Mouse (Mus musculus) C2C12 (cell line): ENCODE data around the gene Olfr1040. TPM values are rescaled to one million over a fixed set of nuclear protein-coding genes. Genes with fewer than 3 reads are reported as not detected.

ENCODE experiments used
- H3K27me3 ChIP-seq: one replicate; pipeline ENCODE4 v1.6.1; 2011; ENCODE audit not compliant: control insufficient read depth, insufficient read depth, insufficient read length
- H3K36me3 ChIP-seq: one replicate; pipeline ENCODE4 v1.6.1; 2011; ENCODE audit not compliant: control insufficient read depth, insufficient read depth
- H3K4me3 ChIP-seq: one replicate; pipeline ENCODE4 v1.5.1; 2011; ENCODE audit warnings: mild to moderate bottlenecking, control low read depth; ENCODE audit not compliant: poor library complexity, insufficient read depth, severe bottlenecking
- H3K79me2 ChIP-seq: one replicate; pipeline ENCODE4 v1.6.1; 2011; ENCODE audit not compliant: control insufficient read depth, insufficient read depth
- H3K79me3 ChIP-seq: one replicate; pipeline ENCODE4 v1.6.1; 2011; ENCODE audit warnings: low read depth, control low read depth
- H3ac ChIP-seq: one replicate; pipeline ENCODE3; 2011; ENCODE audit warnings: low read depth; ENCODE audit not compliant: control insufficient read depth, insufficient read length
- CEBPB ChIP-seq: IDR thresholded peaks from one replicate; pipeline ENCODE4 v1.6.1; 2011; ENCODE audit warnings: low read depth, mild to moderate bottlenecking, control low read depth, moderate library complexity
- CTCF ChIP-seq: IDR thresholded peaks from one replicate; pipeline ENCODE4 v1.5.1; 2011; ENCODE audit not compliant: control insufficient read depth, insufficient read depth, insufficient read length
- FOSL1 ChIP-seq: IDR thresholded peaks from one replicate; pipeline ENCODE4 v1.8.0; 2011; ENCODE audit warnings: mild to moderate bottlenecking, low read length; ENCODE audit not compliant: poor library complexity, insufficient read depth, severe bottlenecking
- MAX ChIP-seq: IDR thresholded peaks from one replicate; pipeline ENCODE4 v1.6.1; 2011; ENCODE audit warnings: mild to moderate bottlenecking, control low read depth
- MYOD1 ChIP-seq: IDR thresholded peaks from one replicate; pipeline ENCODE4 v1.6.1; 2011; ENCODE audit warnings: low read depth; ENCODE audit not compliant: control insufficient read depth, insufficient read length
- MYOG ChIP-seq: IDR thresholded peaks from one replicate; pipeline ENCODE4 v1.6.1; 2011; ENCODE audit not compliant: control insufficient read depth, insufficient read length; ENCODE audit errors: extremely low read depth
- USF1 ChIP-seq: IDR thresholded peaks from one replicate; pipeline ENCODE4 v1.6.1; 2011; ENCODE audit warnings: low read depth, mild to moderate bottlenecking, control low read depth, moderate library complexity
- polyA plus RNA-seq: library from polyadenylated mRNA; unstranded; fragments of >200 nt; fragmentation: generic; extraction: Trizol; gene quantifications from one replicate; pipeline ENCODE4 v1.2.1, GENCODE M21; 2012; ENCODE audit warnings: missing spikeins

Gene Olfr1040
- polyA plus RNA-seq, 1 experiment: not detected

DNA sequence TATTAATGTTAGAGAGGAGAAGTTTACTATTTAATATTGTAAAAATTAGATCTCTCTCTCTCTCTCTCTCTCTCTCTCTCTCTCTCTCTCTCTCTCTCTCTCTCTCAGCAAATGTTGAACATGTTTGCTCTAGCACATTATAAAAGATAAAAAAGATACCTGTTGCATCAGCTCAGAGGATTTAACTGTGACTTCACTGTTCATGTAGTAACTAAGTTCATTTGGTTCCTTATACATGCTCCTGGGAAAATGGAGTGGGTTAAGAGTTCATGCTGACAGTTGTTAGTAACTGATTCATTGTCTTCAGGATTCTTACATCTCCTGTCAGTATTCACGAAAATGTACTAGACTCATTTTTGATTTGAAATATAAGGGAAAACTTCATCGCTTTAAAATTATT lies 20.9 kb upstream of the Olfr1040 start, which contains the start of gene Olfr1043:
Olfr1043 (minus strand) TSS at position 101 of the 400 bp plus-strand sequence.
- Histone ChIP-seq H3K4me3 (no peak within 1 kb of the TSS), H3K27me3 (no peaks in the 10 kb centered on the region), H3K36me3 (no peaks in the 10 kb centered on the region), H3K79me3 (no peaks in the 10 kb centered on the region), H3K79me2 (no peaks in the 10 kb centered on the region), H3ac (no peak within 1 kb of the TSS)
- no peak for TF ChIP-seq FOSL1

DNA sequence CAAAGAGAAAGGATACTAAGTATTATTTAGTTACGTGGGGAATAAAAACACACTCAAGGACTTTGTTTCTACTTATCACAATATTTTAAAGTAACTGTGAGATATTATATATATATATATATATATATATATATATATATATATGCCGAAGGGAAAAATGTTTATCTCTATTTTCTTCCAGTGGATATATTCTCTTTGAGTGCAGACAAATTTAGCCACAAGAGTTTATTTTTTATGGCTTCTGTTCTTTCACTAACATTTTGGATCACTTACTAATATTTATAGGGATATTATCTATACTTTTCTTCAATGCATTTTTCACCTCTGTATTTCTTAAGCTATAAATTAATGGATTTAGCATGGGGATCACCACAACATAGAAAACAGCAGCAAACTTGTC lies 15.2 kb upstream of the Olfr1040 start, which contains the start of gene Olfr1042:
Olfr1042 (minus strand) TSS at position 101 of the 400 bp plus-strand sequence.
- TF ChIP-seq CTCF: no peak
- TF ChIP-seq MYOG: no peak
- TF ChIP-seq CEBPB: no peak
- no peak for TF ChIP-seq MYOD1
- no peak for TF ChIP-seq FOSL1
- TF ChIP-seq MAX: no peak
- TF ChIP-seq USF1: no peak
- H3K4me3 ChIP-seq: no peak within 1 kb of the TSS
- H3ac ChIP-seq: no peak within 1 kb of the TSS
- H3K27me3 ChIP-seq: no peaks in the 10 kb centered on the region
- H3K79me3 ChIP-seq: no peaks in the 10 kb centered on the region
- no peaks in the 10 kb centered on the region for H3K79me2 ChIP-seq
- no peaks in the 10 kb centered on the region for H3K36me3 ChIP-seq

DNA sequence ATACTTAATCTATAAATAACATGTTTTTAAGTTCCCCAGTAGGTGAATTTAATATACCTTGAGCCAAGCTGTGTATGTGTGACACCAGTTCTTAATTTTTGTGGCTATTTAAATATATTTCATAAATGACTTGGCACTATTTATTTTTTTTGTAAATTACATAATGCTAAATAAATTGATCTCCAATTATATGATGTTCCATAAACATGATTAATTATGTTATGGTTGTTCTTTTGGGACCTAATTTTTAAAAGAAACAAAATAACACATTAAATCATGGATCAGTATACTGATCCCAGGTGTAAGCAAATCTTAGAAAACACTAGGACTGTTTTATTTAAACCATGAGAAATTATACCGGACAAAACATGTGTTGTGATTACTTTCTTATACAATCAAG lies 10.7 kb downstream of the Olfr1040 start, which contains the start of gene Olfr1039:
Olfr1039 (minus strand) TSS at position 101 of the 400 bp plus-strand sequence.
- H3K27me3 ChIP-seq: no peaks in the 10 kb centered on the region
- no peak within 1 kb of the TSS for H3K4me3 ChIP-seq
- H3K79me3 ChIP-seq: no peaks in the 10 kb centered on the region
- TF ChIP-seq USF1 (no peak), MYOD1 (no peak), MAX (no peak), FOSL1 (no peak), CTCF (no peak), MYOG (no peak), CEBPB (no peak)
- no peak within 1 kb of the TSS for H3ac ChIP-seq
- no peaks in the 10 kb centered on the region for H3K79me2 ChIP-seq
- H3K36me3 ChIP-seq: no peaks in the 10 kb centered on the region

Other genes with a start within 250 kb of the Olfr1040 start
- gene Olfr1024, start 241.7 kb downstream of the Olfr1040 start, polyA plus RNA-seq: not detected
- gene Olfr1025-ps1, start 231.5 kb downstream of the Olfr1040 start, polyA plus RNA-seq: not detected
- not detected for gene Olfr1026, start 225.2 kb downstream of the Olfr1040 start, polyA plus RNA-seq
- gene Olfr1028, start 196.3 kb downstream of the Olfr1040 start, polyA plus RNA-seq: not detected
- gene Olfr1029, start 172.8 kb downstream of the Olfr1040 start, polyA plus RNA-seq: not detected
- gene Olfr1030, start 167.5 kb downstream of the Olfr1040 start, polyA plus RNA-seq: not detected
- not detected for gene Olfr1031, start 156.4 kb downstream of the Olfr1040 start, polyA plus RNA-seq
- not detected for gene Olfr1032, start 141.2 kb downstream of the Olfr1040 start, polyA plus RNA-seq
- gene Olfr1033, start 126.1 kb downstream of the Olfr1040 start, polyA plus RNA-seq: not detected
- not detected for gene Olfr1034, start 100.9 kb downstream of the Olfr1040 start, polyA plus RNA-seq
- not detected for gene Olfr1036, start 72.7 kb downstream of the Olfr1040 start, polyA plus RNA-seq
- not detected for gene Olfr1037, start 59.3 kb downstream of the Olfr1040 start, polyA plus RNA-seq
- gene Olfr1039, start 10.8 kb downstream of the Olfr1040 start, polyA plus RNA-seq: not detected
- gene Olfr1042, start 15.1 kb upstream of the Olfr1040 start, polyA plus RNA-seq: not detected
- not detected for gene Olfr1043, start 20.8 kb upstream of the Olfr1040 start, polyA plus RNA-seq
- not detected for gene Olfr1044, start 31.1 kb upstream of the Olfr1040 start, polyA plus RNA-seq
- not detected for gene Olfr52, start 39.0 kb upstream of the Olfr1040 start, polyA plus RNA-seq
- gene Olfr1045, start 56.3 kb upstream of the Olfr1040 start, polyA plus RNA-seq: not detected
- gene Olfr1046, start 72.6 kb upstream of the Olfr1040 start, polyA plus RNA-seq: not detected
- gene Olfr1047, start 84.7 kb upstream of the Olfr1040 start, polyA plus RNA-seq: not detected
- not detected for gene Olfr1048, start 93.6 kb upstream of the Olfr1040 start, polyA plus RNA-seq
- gene Olfr1049, start 111.6 kb upstream of the Olfr1040 start, polyA plus RNA-seq: not detected
- gene Olfr1051, start 132.4 kb upstream of the Olfr1040 start, polyA plus RNA-seq: not detected
- gene Olfr1052, start 145.7 kb upstream of the Olfr1040 start, polyA plus RNA-seq: not detected
- not detected for gene Olfr1053, start 168.6 kb upstream of the Olfr1040 start, polyA plus RNA-seq
- not detected for gene Olfr1054, start 188.7 kb upstream of the Olfr1040 start, polyA plus RNA-seq
- not detected for gene Olfr1055, start 203.6 kb upstream of the Olfr1040 start, polyA plus RNA-seq
- gene Olfr1056, start 215.7 kb upstream of the Olfr1040 start, polyA plus RNA-seq: not detected
- gene Olfr1057, start 231.7 kb upstream of the Olfr1040 start, polyA plus RNA-seq: not detected
- gene Olfr1058, start 241.8 kb upstream of the Olfr1040 start, polyA plus RNA-seq: not detected